Mouse (Mus musculus) hindbrain, postnatal 0 days (tissue): Measurements from ENCODE around the gene Dkk2. TPM values are rescaled to one million over a fixed set of nuclear protein-coding genes. Genes with fewer than 3 reads are reported as not detected.
A peak's percentile ranks its signal among the peaks of the same experiment; 100 is the strongest.

Source experiments
- ATAC-seq: fragments of 200-750 bp; cut with Nextera tagmentation; 2 replicates; pipeline ENCODE4 v1.8.0; 2017; ENCODE audit warnings: mild to moderate bottlenecking, moderate TSS enrichment, moderate library complexity
- DNase-seq: peaks from one replicate; pipeline ENCODE4 v3.0.0-alpha.2; 2015; ENCODE audit warnings: low spot score
- H3K27ac ChIP-seq: fragments of 300-500 bp; sonication (generic); 2 replicates; pipeline ENCODE4 v1.5.1; 2014; ENCODE audit warnings: mild to moderate bottlenecking
- H3K27me3 ChIP-seq: fragments of 300-500 bp; sonication (generic); 2 replicates; pipeline ENCODE4 v1.6.1; 2014; ENCODE audit warnings: low read length, mixed read lengths; ENCODE audit not compliant: insufficient read depth
- H3K36me3 ChIP-seq: fragments of 300-500 bp; sonication (generic); 2 replicates; pipeline ENCODE4 v1.6.1; 2014; ENCODE audit warnings: low read length, mixed read lengths; ENCODE audit not compliant: insufficient read depth
- H3K4me1 ChIP-seq: fragments of 300-500 bp; sonication (generic); 2 replicates; pipeline ENCODE4 v1.6.1; 2014; ENCODE audit warnings: antibody characterized with exemption, low read length, mixed read lengths; ENCODE audit not compliant: insufficient read depth
- H3K4me2 ChIP-seq: fragments of 300-500 bp; sonication (generic); 2 replicates; pipeline ENCODE4 v1.6.1; 2014; ENCODE audit warnings: low read depth, mild to moderate bottlenecking, low read length, moderate library complexity, mixed read lengths
- H3K4me3 ChIP-seq: fragments of 300-500 bp; sonication (generic); 2 replicates; pipeline ENCODE4 v1.5.1; 2014; ENCODE audit warnings: low read length
- H3K9ac ChIP-seq: fragments of 300-500 bp; sonication (generic); replicated peaks from 2 replicates; pipeline ENCODE4 v1.6.1; 2014; ENCODE audit warnings: mild to moderate bottlenecking, low read length, moderate library complexity, mixed read lengths
- H3K9me3 ChIP-seq: fragments of 300-500 bp; sonication (generic); 2 replicates; pipeline ENCODE4 v1.6.1; 2016; ENCODE audit warnings: low read length, mixed read lengths
- CTCF ChIP-seq: IDR thresholded peaks from 2 replicates; pipeline ENCODE4 v1.5.1; 2016; ENCODE audit warnings: antibody characterized with exemption, control low read depth, low read depth
- WGBS: fragments of 180-500 bp; shearing (Covaris S2); extraction: QIAGEN DNeasy Blood & Tissue Kit; methylation state at CpG from one replicate; pipeline ENCODE4 v1.1.7; 2014; 5-methylcytosine and 5-hydroxymethylcytosine counted together
- polyA plus RNA-seq: library from polyadenylated mRNA; unstranded; fragments of >200 nt; fragmentation: Nextera tagmentation; extraction: Ambion mirVana; gene quantifications from 2 replicates; pipeline ENCODE4 v1.2.1, GENCODE M21; 2015
- total RNA-seq: library from RNA; depleted of rRNA; stranded (reverse); fragments of >200 nt; gene quantifications from 2 replicates; pipeline ENCODE4 v1.2.3, GENCODE M21; 2014

Dkk2 gene
- total and polyA plus RNA-seq, 2 experiments from 2014 or later = 1.2 to 1.7 TPM

DNA sequence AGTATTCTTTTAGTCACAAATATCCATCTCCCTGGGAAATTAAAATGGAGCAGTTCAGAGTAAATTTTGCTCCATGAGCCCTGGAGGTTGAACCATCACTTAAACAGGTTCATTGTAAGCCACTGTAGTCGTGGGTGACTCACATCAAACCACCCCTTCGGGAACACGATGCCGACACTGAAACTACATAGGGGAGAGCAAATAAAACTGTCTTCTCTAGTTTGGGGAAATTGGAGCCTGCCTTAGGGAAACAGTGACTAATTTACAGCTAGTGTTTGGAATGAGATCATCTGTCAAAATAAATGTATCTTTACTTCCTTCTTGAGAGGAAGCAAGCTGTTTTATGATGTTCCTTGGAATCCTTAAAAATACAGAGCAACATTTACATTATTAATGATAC is 21.1 kb upstream of the Dkk2 start:
- TF ChIP-seq CTCF = no peak
- Histone ChIP-seq H3K4me1 (no peaks in the 10 kb centered on the region), H3K4me3 (no peak overlapping the region), H3K9ac (no peak overlapping the region), H3K36me3 (no peaks in the 10 kb centered on the region), H3K27me3 (no peaks in the 10 kb centered on the region), H3K4me2 (no peak overlapping the region), H3K27ac (no peak overlapping the region), H3K9me3 (no peaks in the 10 kb centered on the region)
- no peak for DNase-seq
- ATAC-seq = no peak
- WGBS = 79% methylated on average over 4 of the region's 4 CpGs

DNA sequence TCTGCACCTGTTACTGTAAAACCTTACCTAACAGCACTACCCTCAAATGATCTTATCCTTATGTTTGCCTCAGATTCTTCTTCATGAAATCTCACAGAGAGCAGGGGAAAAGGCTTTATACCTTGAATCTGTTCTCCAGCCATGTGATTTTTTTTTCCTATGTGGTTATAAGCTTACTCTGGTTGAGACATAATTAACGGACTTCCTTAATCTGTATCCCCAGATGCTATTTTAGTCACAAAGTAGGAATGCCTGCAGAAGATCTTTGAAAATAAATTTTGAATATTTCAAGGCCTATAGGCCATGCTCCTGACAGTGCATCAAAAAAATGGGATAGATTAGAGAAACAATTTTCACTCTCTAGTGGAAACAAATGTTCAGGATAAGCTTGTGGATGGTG is 20.2 kb upstream of the Dkk2 start:
- Histone ChIP-seq H3K27ac (no peak overlapping the region), H3K9me3 (no peaks in the 10 kb centered on the region), H3K4me2 (no peak overlapping the region), H3K27me3 (no peaks in the 10 kb centered on the region), H3K9ac (no peak overlapping the region), H3K4me1 (no peaks in the 10 kb centered on the region), H3K4me3 (no peak overlapping the region), H3K36me3 (no peaks in the 10 kb centered on the region)
- no peak for TF ChIP-seq CTCF
- no peak for ATAC-seq
- WGBS = 78% methylated on average over 1 of the region's 1 CpGs
- DNase-seq = no peak

DNA sequence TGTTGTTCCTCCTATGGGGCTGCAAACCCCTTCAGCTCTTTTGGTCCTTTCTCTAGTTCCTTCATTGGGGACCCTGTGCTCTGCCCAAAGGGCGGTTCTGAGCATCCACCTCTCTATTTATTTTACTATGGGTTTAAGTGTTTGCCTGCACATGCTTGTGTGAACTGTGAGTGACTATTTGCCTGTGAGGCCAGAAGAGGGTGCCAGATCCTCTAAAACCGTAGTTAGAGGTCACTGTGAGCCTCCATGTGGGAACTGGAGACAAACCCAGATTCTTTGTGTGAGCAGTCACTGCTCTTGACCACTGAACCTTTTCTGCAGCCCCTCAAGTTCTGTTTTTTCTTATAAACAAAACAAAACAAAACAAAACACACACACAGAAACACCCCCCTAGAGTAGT is 14.1 kb upstream of the Dkk2 start:
- no peak overlapping the region for H3K27ac ChIP-seq
- H3K36me3 ChIP-seq = no peaks in the 10 kb centered on the region
- no peaks in the 10 kb centered on the region for H3K4me1 ChIP-seq
- no peaks in the 10 kb centered on the region for H3K9me3 ChIP-seq
- ATAC-seq = no peak
- no peak for DNase-seq
- H3K4me3 ChIP-seq = no peak overlapping the region
- TF ChIP-seq CTCF = peak; percentile 23; the same call in 1 of the 2 replicates
- no peak overlapping the region for H3K9ac ChIP-seq
- no peak overlapping the region for H3K4me2 ChIP-seq
- H3K27me3 ChIP-seq = no peaks in the 10 kb centered on the region
- 62% methylated on average over 2 of the region's 2 CpGs for WGBS

DNA sequence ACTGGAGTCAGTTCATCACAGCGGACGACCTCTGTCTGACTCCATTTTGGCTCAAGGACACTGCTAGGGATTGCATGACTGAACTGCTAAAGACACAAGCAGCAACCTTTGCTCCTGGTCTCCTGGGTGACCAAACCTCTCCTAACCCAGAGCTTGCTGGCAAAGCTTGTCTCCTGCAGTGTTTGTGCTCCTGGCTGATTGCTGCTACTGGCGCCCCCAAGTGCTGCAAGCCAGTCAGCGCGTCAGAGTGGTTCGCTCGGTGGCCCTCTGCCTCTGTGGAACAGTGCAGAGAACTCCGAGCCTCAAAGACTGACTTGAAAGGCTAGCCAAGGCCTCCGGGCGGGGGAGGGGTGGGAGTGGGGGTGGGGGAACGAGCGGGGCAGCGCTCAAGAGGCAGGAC is 1.1 kb upstream of the Dkk2 start:
- ATAC-seq (peak; percentile 82), DNase-seq (peak; percentile 85)
- no peaks in the 10 kb centered on the region for H3K36me3 ChIP-seq
- no peak overlapping the region for H3K27ac ChIP-seq
- H3K4me1 ChIP-seq = peaks cover 15% of the 10 kb centered on the region; the same call in 1 of the 2 replicates
- H3K27me3 ChIP-seq = peaks cover 13% of the 10 kb centered on the region; the same call in 1 of the 2 replicates
- H3K9me3 ChIP-seq = no peaks in the 10 kb centered on the region
- peak overlapping the region; percentile 98 for H3K4me2 ChIP-seq
- 4% methylated on average over 13 of the region's 13 CpGs for WGBS
- peak; percentile 82 for TF ChIP-seq CTCF
- no peak overlapping the region for H3K9ac ChIP-seq
- peak overlapping the region; percentile 47 for H3K4me3 ChIP-seq

DNA sequence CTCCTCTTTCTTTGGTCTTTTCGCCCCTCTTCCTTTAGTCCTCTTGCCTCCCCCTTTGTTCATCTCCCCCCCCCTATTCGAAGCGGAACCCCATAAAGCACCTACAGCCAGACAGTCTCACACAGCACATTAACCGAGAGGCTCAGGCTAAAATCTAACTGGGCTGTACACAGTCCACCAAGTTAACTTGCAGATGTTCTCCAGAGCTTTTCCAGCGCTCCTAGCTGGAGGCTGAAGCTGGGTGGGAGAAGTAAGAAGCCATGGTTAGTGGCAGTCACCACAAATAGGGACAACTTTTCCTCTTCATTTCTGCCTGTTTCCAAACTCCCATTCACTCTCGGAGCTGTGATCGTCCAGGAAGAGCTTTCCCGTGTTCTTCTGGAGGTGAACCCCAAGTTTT is 412 bp upstream of the Dkk2 start:
- Histone ChIP-seq H3K27ac (no peak overlapping the region), H3K4me3 (peak overlapping the region; percentile 47), H3K9ac (no peak overlapping the region), H3K9me3 (no peaks in the 10 kb centered on the region), H3K27me3 (peaks cover 13% of the 10 kb centered on the region; the same call in 1 of the 2 replicates), H3K4me2 (peak overlapping the region; percentile 98), H3K36me3 (no peaks in the 10 kb centered on the region), H3K4me1 (peaks cover 15% of the 10 kb centered on the region; the same call in 1 of the 2 replicates)
- no peak for TF ChIP-seq CTCF
- DNase-seq = no peak
- ATAC-seq = no peak
- whole genome bisulfite sequencing = 0% methylated on average over 8 of the region's 8 CpGs

DNA sequence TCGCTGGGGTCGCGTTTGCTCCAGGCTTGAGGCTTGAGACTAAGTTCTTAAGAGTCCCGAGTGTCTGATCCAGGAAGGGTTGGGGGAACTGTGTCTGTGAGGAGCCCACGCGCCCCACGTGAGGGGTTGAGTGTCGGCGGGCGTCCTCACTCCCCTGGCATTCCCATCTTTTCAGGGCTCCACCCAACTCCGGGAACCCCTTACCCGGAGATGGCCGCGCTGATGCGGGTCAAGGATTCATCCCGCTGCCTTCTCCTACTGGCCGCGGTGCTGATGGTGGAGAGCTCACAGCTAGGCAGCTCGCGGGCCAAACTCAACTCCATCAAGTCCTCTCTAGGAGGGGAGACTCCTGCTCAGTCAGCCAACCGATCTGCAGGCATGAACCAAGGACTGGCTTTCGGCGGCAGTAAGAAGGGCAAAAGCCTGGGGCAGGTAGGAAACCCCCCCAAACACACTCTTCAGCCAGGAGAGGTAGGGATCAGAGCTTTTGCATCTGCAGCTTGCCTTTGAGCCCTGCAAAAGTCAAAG is 795 bp downstream of the Dkk2 start:
- Histone ChIP-seq H3K4me2 (peak overlapping the region; percentile 98), H3K27ac (no peak overlapping the region), H3K36me3 (no peaks in the 10 kb centered on the region), H3K27me3 (peaks cover 13% of the 10 kb centered on the region; the same call in 1 of the 2 replicates), H3K9ac (peak overlapping the region; percentile 30; the same call in 1 of the 2 replicates), H3K4me1 (peaks cover 15% of the 10 kb centered on the region; the same call in 1 of the 2 replicates), H3K9me3 (no peaks in the 10 kb centered on the region), H3K4me3 (peak overlapping the region; percentile 47)
- DNase-seq (peak; percentile 18), ATAC-seq (no peak)
- 0% methylated on average over 23 of the region's 23 CpGs for WGBS
- no peak for TF ChIP-seq CTCF

DNA sequence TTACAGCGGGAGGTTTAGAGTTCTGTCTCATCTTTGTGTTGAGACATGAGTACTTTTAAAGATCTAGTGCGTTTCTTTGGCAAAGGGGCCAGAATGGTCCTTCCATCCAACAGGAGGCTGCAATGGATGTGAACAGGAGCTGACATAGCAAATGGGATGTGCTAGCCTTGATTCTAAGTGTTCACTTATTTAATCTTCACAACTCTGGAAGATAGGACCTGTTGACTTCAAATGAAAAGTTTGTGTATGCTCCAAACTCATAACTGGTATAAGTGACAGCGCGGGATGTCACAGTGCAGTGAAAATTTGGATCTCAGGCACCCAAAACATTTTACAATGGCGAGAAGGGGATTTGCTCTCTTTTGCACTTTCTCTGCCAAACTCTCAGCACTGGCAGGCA is 1.4 kb downstream of the Dkk2 start:
- no peaks in the 10 kb centered on the region for H3K9me3 ChIP-seq
- no peaks in the 10 kb centered on the region for H3K36me3 ChIP-seq
- 24% methylated on average over 5 of the region's 5 CpGs for WGBS
- peak overlapping the region; percentile 98 for H3K4me2 ChIP-seq
- no peak for ATAC-seq
- H3K4me3 ChIP-seq = peak overlapping the region; percentile 47
- no peak for DNase-seq
- peaks cover 15% of the 10 kb centered on the region; the same call in 1 of the 2 replicates for H3K4me1 ChIP-seq
- H3K27me3 ChIP-seq = peaks cover 13% of the 10 kb centered on the region; the same call in 1 of the 2 replicates
- no peak overlapping the region for H3K9ac ChIP-seq
- H3K27ac ChIP-seq = no peak overlapping the region
- TF ChIP-seq CTCF = no peak
